Mouse (Mus musculus) liver, embryonic 14.5 days (tissue): ENCODE measurements around the gene Epsti1. TPM values are rescaled to one million over a fixed set of nuclear protein-coding genes. Genes with fewer than 3 reads are reported as not detected.
"Not testable (repeated sequence)": the region's sequence is repeated elsewhere in the genome, so short reads cannot be mapped to it uniquely, and the experiment has no call there.

Source experiments
- ATAC-seq: fragments of 200-750 bp; cut with Nextera tagmentation; 2 replicates; pipeline ENCODE4 v1.8.0; 2017; ENCODE audit warnings: moderate number of reproducible peaks, mild to moderate bottlenecking, moderate library complexity; ENCODE audit not compliant: insufficient read depth
- DNase-seq, 3 experiments: peaks; one replicate each; pipeline ENCODE4 v3.0.0-alpha.2; 2012 to 2013; ENCODE audit warnings: low read depth in 3 of 3, low spot score in 3 of 3
- H3K27ac ChIP-seq: fragments of 300-500 bp; sonication (generic); 2 replicates; pipeline ENCODE4 v1.5.1; 2014; ENCODE audit warnings: moderate library complexity, mild to moderate bottlenecking, control low read depth, inconsistent platforms
- H3K27me3 ChIP-seq: fragments of 300-500 bp; sonication (generic); 2 replicates; pipeline ENCODE4 v1.6.1; 2014; ENCODE audit warnings: mild to moderate bottlenecking, low read length, moderate library complexity; ENCODE audit not compliant: control insufficient read depth, insufficient read depth
- H3K36me3 ChIP-seq: fragments of 300-500 bp; sonication (generic); replicated peaks from 2 replicates; pipeline ENCODE4 v1.6.1; 2014; ENCODE audit warnings: low read depth; ENCODE audit not compliant: control insufficient read depth, insufficient read depth
- H3K4me1 ChIP-seq, 2 experiments: fragments of 200-500 bp in 1 of 2; fragments of 300-500 bp in 1 of 2; sonication (generic) in 1 of 2; replicated peaks; 2 replicates each; pipeline ENCODE4 v1.6.1; 2012 to 2014; ENCODE audit warnings: antibody characterized with exemption in 1 of 2, inconsistent platforms in 1 of 2, low read length in 1 of 2; ENCODE audit not compliant: control insufficient read depth in 2 of 2, insufficient read depth in 2 of 2
- H3K4me2 ChIP-seq: fragments of 300-500 bp; sonication (generic); 2 replicates; pipeline ENCODE4 v1.6.1; 2014; ENCODE audit warnings: low read depth, mild to moderate bottlenecking, control low read depth, moderate library complexity
- H3K4me3 ChIP-seq, 2 experiments: fragments of 200-500 bp in 1 of 2; fragments of 300-500 bp in 1 of 2; sonication (generic) in 1 of 2; 2 replicates each; pipeline ENCODE4 v1.5.1; 2012 to 2014; ENCODE audit warnings: low read depth in 2 of 2, low read length in 2 of 2, mild to moderate bottlenecking in 2 of 2, control low read depth in 1 of 2, inconsistent platforms in 1 of 2, moderate library complexity in 1 of 2; ENCODE audit not compliant: insufficient read depth in 1 of 2
- H3K9ac ChIP-seq: fragments of 300-500 bp; sonication (generic); replicated peaks from 2 replicates; pipeline ENCODE4 v1.6.1; 2014; ENCODE audit warnings: mild to moderate bottlenecking, control low read depth, moderate library complexity
- H3K9me3 ChIP-seq: fragments of 300-500 bp; sonication (generic); 2 replicates; pipeline ENCODE4 v1.6.1; 2016; ENCODE audit warnings: low read length, mixed read lengths; ENCODE audit not compliant: control insufficient read depth
- CTCF ChIP-seq: IDR thresholded peaks from 2 replicates; pipeline ENCODE4 v1.5.1; 2016; ENCODE audit warnings: antibody characterized with exemption, low read depth, control low read depth
- EP300 ChIP-seq: IDR thresholded peaks from 2 replicates; pipeline ENCODE4 v1.6.1; 2016; ENCODE audit warnings: antibody characterized with exemption, low read depth
- WGBS: fragments of 180-500 bp; shearing (Covaris S2); extraction: QIAGEN DNeasy Blood & Tissue Kit; methylation state at CpG from one replicate; pipeline ENCODE4 v1.1.7; 2014; ENCODE audit not compliant: insufficient replicate concordance; 5-methylcytosine and 5-hydroxymethylcytosine counted together
- polyA plus RNA-seq, 2 experiments: library from polyadenylated mRNA; depleted of rRNA in 1 of 2; stranded (reverse) in 1 of 2; unstranded in 1 of 2; fragments of >200 nt; fragmentation: Nextera tagmentation in 1 of 2; extraction: Ambion mirVana in 1 of 2; gene quantifications; 2 replicates each; pipeline versions ENCODE4 v1.2.1 to v1.2.3; 2012 to 2014

Gene Epsti1
- polyA plus RNA-seq, 2 experiments = 1.0 to 1.1 TPM

DNA sequence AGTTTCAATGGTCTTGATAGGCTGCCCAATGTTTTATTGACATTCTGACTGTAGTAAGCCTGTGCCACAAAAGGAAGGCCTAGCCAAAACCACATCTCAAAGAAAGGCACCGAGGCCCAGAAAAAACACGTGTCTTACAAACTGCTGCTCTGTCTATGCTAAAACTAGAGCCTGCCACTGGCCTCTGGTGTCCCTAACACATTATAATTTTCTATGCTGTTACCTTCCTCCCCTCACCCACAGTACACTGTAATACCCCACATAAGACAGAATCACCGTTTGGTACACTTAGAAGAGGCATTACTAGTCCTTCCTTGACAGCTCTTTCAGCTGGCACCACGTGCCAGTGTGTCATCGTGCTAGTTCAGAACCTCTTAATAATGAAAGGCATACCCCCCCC, 36.4 kb upstream of the Epsti1 start:
- DNase-seq (no peak), ATAC-seq (no peak)
- Histone ChIP-seq H3K4me2 (no peak overlapping the region), H3K27ac (no peak overlapping the region), H3K4me3 (no peak overlapping the region), H3K36me3 (no peaks in the 10 kb centered on the region), H3K4me1 (0 out of 4 replicates have a peak, but pooled peaks cover 0 to 3% of the 10 kb centered on the region in 2 experiments), H3K9me3 (no peaks in the 10 kb centered on the region), H3K27me3 (no peaks in the 10 kb centered on the region), H3K9ac (no peak overlapping the region)
- 70% methylated on average over 5 of the region's 5 CpGs for WGBS
- TF ChIP-seq EP300 = no peak
- TF ChIP-seq CTCF = no peak

GRCm38 (mm10) chr14:77870926-77871325, 33.1 kb upstream of the Epsti1 start:
- TF ChIP-seq EP300 = no peak
- no peak for TF ChIP-seq CTCF
- no peaks in the 10 kb centered on the region for H3K36me3 ChIP-seq
- WGBS = 59% methylated on average over 3 of the region's 3 CpGs
- no peaks in the 10 kb centered on the region for H3K27me3 ChIP-seq
- no peak overlapping the region for H3K4me3 ChIP-seq
- peaks cover 0 to 7% of the 10 kb centered on the region in 2 experiments; a peak in 2 of 4 replicates for H3K4me1 ChIP-seq
- H3K9ac ChIP-seq = no peak overlapping the region
- H3K4me2 ChIP-seq = no peak overlapping the region
- ATAC-seq = no peak
- no peaks in the 10 kb centered on the region for H3K9me3 ChIP-seq
- H3K27ac ChIP-seq = no peak overlapping the region
- DNase-seq = no peak

GRCm38 (mm10) chr14:77871380-77871975, 32.6 kb upstream of the Epsti1 start:
- WGBS = 54% methylated on average over 6 of the region's 6 CpGs
- Histone ChIP-seq H3K36me3 (no peaks in the 10 kb centered on the region), H3K27ac (no peak overlapping the region), H3K9me3 (no peaks in the 10 kb centered on the region), H3K4me2 (no peak overlapping the region), H3K4me1 (peaks cover 0 to 7% of the 10 kb centered on the region in 2 experiments; a peak in 2 of 4 replicates), H3K4me3 (no peak overlapping the region), H3K27me3 (no peaks in the 10 kb centered on the region), H3K9ac (no peak overlapping the region)
- no peak for ATAC-seq
- TF ChIP-seq EP300 (no peak), CTCF (no peak)
- no peak for DNase-seq

- TF ChIP-seq CTCF (peak; percentile 43; the same call in 1 of the 2 replicates), EP300 (no peak)
- H3K27me3 ChIP-seq = no peaks in the 10 kb centered on the region
- ATAC-seq = peak; percentile 87
- H3K4me3 ChIP-seq = peak within 1 kb of the TSS; percentile 87 to 95
- H3K9ac ChIP-seq = peak within 1 kb of the TSS; percentile 84
- DNase-seq = peak; percentile 67 to 72 (median 70)
- peak within 1 kb of the TSS; percentile 80 for H3K4me2 ChIP-seq
- 3% methylated on average over 44 of the region's 44 CpGs for WGBS
- no peaks in the 10 kb centered on the region for H3K9me3 ChIP-seq
- peaks cover 0 to 7% of the 10 kb centered on the region in 2 experiments; a peak in 2 of 4 replicates for H3K4me1 ChIP-seq
- no peak within 1 kb of the TSS for H3K27ac ChIP-seq
- H3K36me3 ChIP-seq = no peaks in the 10 kb centered on the region
Observed at GRCm38 (mm10) chr14:77874304-77875241, 29.5 kb upstream of the Epsti1 start, which contains the start of gene Dnajc15. TSS of gene Dnajc15 (minus strand) at chr14:77875125.

- no peak overlapping the region for H3K4me3 ChIP-seq
- peaks cover 0 to 4% of the 10 kb centered on the region in 2 experiments; a peak in 2 of 4 replicates for H3K4me1 ChIP-seq
- 68% methylated on average over 1 of the region's 1 CpGs for WGBS
- no peak for DNase-seq
- no peaks in the 10 kb centered on the region for H3K9me3 ChIP-seq
- no peak overlapping the region for H3K4me2 ChIP-seq
- H3K9ac ChIP-seq = no peak overlapping the region
- TF ChIP-seq CTCF = no peak
- no peak for TF ChIP-seq EP300
- H3K36me3 ChIP-seq = no peaks in the 10 kb centered on the region
- no peaks in the 10 kb centered on the region for H3K27me3 ChIP-seq
- no peak for ATAC-seq
- no peak overlapping the region for H3K27ac ChIP-seq
Observed at GRCm38 (mm10) chr14:77876199-77876598, 27.8 kb upstream of the Epsti1 start.

DNA sequence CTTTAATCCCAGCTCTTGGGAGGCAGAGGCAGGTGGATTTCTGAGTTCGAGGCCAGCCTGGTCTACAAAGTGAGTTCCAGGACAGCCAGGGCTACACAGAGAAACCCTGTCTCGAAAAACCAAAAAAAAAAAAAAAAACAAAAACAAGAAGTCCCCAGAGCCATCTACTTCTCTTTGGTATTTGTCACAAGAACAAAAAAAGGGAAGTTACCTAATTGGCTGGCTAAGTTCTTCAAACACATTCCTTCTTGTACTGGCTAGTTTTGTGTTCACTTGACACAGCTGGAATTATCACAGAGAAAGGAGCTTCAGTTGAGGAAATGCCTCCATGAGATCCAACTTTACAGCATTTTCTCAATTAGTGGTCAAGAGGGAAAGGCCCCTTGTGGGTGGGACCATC, 26.2 kb upstream of the Epsti1 start:
- H3K4me1 ChIP-seq, H3K27me3 ChIP-seq, H3K4me2 ChIP-seq, H3K36me3 ChIP-seq, H3K4me3 ChIP-seq, H3K27ac ChIP-seq, ATAC-seq, DNase-seq, H3K9ac ChIP-seq, H3K9me3 ChIP-seq: not testable (repeated sequence)
- WGBS = 20% methylated on average over 2 of the region's 2 CpGs
